Mouse (Mus musculus) frontal cortex, postnatal 14 days (tissue): Measurements from ENCODE around the gene Eps8l2.
A peak's percentile ranks its signal among the peaks of the same experiment; 100 is the strongest.
"Not testable (repeated sequence)": the region's sequence is repeated elsewhere in the genome, so short reads cannot be mapped to it uniquely, and the experiment has no call there.

Experiments used
- DNase-seq, 2 experiments: peaks; one replicate each; pipeline ENCODE4 v3.0.0; 2022; ENCODE audit warnings: low spot score in 2 of 2

Eps8l2 gene

DNA sequence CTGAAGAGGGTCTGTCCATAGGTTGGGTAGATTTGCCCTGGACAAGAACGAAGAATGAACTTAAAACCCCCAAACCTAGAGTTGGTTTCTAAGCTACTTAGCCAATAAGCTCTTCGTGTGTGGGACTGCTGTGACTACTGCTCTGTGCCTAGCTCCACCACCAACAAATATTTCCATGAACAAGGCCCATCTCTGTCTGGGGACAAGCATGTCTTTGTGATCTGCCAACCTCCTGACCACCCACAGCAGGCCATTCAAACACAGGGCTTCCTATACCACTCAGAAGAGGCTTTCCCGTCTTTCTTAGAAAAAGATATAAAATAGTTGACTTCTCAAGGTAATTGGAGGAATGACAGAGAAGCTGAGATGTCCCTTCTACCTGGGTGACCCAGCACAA, 26.4 kb downstream of the Eps8l2 start:
- DNase-seq = no peak

DNA sequence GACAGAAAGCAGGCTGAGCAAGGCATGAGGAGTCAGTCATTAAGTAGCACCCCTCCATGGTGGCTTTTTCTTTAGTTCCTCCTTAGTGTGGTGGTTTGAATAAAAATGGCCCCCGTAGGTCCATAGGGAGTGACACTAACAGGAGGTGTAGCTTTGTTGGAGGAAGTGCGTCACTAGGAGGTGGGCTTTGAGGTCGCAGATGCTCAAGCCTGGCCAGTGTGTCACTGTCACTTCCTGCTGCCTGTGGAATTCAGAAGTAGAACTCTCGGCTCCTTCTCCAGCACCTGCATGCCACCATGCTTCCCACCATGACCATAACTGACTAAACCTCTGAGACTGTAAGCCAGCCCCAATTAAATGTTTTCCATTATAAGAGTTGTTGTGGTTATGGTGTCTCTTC, 28.7 kb downstream of the Eps8l2 start:
- no peak for DNase-seq

- DNase-seq = no peak
Observed at GRCm38 (mm10) chr7:141369918-141370317, 31.2 kb downstream of the Eps8l2 start.

GRCm38 (mm10) chr7:141371942-141372595, 33.4 kb downstream of the Eps8l2 start:
- DNase-seq = no peak

- no peak for DNase-seq
Observed at GRCm38 (mm10) chr7:141373611-141374010, 34.9 kb downstream of the Eps8l2 start.

DNA sequence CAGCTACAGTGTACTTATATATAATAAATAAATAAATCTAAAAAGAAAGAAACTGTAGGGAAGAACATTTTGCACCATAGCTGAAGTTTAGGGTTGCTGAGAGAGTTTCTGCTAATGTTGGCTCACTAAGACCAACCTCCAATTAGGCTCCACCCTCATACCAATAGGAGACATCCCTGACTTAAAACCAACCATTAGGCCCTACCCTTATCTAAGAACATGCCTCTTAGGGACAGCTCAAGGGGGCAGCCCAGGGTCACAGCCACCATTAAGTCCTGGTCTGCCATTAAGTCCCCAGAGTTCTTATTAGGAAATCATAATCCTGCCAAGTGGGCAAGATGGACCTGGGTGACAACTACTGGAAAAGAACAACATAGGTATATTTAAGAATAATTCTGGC, 35.7 kb downstream of the Eps8l2 start:
- no peak for DNase-seq

DNA sequence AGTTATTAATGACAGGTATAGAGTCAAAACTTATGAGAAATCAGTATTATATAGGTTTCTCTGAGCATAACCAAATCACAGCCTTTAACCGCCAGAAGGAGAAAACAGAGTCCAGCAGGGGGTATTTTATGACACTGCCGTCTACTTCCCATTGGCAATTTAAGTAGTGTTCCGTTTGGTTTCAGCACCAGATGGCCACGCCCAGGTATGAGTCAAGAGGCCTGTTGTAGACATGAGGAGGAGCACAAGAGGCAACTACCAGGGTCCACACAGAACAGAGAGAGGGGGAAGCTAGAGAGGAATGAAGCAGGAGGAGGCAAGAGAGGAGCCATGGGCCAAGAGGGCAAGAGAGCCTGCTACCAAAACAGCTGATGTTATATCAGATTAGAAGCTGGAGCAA, 40.9 kb downstream of the Eps8l2 start:
- DNase-seq = no peak

DNA sequence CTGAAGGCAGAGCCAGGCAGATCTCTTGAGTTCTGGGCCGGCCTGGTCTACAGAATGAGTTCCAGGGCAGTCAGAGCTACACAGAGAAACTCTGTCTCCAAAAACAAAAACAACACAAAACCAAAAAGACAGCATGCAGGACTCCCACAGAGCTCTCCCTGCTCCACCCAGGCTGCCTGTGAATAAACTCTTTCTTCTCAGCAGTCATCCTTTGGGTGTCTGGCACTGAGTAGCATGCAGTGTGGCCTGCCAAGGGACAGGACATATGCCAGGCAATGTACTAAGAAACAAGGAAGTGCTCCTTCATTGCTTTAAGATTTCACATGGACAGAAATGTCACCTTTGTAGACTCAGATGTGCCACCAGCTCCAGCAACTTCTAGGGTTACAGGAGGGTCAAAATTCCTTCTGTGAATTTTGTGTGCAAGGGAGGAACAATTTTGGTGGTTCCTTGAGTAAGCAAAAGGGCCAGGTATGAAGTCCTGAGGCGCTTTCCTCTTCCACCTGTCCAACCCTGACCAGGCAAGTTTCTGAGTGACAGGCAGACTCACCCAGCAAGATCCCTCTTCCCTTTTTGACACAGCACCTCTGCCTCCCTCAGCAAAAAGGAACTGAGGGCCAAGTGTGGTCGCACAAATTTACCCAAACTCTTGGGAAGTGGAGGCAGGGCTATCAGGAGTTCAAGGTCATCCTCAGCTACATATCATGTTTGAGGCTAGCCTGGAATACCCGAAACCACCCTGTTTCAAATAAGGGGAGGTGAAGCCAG, 42.6 kb downstream of the Eps8l2 start:
- DNase-seq = no peak

DNA sequence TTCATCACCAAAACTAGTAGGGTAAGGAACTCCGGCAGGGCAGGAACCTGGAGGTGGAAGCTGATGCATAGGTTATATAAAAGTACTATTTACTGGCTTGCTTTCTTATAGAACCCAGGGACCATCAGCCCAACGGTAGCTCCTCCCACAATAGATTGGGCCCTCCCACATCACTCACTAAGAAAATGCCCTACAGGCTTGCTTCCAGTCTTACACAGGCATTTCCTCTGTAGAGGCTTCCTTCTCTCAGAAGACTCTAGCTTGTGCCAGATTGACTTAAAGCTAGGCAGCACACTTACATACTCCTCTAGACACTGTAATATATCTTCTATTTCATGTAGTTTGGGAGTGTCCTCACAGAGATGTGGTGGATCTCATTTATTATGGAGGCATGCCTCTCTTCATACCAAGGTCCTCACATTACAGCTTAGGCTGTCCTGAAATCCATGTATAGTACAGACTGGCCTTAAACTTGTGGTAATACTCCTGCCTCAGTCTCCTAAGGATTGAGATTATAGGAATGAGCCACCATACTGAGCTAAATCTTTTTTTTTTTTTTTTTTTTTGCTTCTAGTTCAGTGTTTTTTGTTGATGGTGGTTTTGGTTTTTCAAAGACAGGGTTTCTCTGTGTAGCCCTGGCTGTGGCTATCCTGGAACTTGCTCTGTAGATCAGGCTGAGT, 49.3 kb downstream of the Eps8l2 start:
- DNase-seq = no peak

DNA sequence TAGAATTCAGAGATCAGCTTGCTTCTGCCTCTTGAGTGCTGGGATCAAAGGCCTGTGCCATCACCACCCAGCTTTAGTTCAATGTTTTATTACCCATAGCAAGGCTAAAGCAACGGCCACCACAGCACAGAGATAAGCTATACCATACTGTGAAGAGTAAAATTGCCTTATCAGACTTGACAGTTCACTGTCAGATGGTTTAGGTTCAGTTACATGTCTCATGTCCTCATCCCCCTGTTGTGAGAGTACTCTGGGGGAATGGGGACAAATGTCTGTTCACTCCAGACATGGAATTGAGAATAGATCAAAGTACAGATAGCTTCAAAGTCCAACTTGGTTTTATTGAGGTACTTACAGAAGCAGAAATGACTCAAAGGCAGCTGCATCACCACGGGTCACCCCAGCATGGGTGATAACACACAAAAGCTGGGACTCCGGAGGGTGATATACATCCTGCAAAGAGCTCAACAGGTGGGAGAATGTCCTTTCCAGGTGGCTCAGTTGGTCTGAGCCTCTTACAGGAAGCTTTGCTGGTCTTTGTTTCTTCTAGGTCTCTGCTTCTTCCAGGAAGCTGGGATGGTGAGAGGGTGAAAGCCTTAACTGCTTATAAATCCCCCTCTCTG, 49.9 kb downstream of the Eps8l2 start:
- DNase-seq = no peak

GRCm38 (mm10) chr7:141390326-141391259, 51.9 kb downstream of the Eps8l2 start:
- no peak for DNase-seq

DNA sequence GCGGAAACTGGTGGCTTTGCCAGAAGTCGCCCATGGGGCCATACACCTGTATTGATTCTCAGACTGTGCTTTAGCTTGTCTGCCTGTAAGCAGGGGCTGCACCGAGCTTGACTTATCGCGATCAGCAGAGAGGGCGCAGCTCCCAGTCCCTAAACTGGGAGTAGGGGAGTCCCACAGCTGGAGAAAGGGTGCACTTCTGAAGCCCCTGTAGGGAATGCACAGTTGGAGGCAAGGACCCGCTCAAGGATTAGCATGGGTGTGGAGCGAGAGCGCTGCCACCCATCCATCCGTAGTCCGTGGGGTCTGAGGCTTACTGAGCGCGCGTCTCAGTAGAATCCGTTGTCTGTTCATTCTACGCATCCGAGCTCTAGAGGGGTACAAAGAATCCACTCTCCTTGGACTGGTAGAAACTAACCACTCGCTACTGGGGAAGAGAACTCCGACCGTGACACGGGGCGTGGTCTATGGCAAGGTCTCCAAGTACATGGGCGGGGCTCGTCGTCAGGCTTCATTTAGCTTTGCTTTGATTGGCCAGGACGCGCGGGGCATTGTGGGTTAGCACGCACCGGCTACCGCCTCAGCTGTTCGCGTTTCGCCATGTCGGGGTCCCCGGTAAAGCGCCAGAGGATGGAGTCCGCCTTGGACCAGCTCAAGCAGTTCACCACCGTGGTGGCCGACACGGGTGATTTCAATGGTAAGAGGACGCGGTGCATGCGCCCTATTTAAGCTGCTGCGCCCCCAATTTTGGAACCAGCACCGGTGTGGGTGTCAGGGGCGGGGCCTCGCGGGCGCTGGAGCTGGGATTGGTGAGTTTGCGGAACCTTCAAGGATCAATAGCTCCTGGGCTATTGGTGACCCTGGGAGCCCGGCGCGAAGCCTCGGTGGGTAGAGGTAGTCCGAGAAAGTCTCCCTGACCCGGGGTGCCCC, 53.2 kb downstream of the Eps8l2 start, which contains the start of gene Taldo1:
Gene Taldo1 (plus strand): TSS at position 575 of the 927 bp plus-strand sequence.
- peak; percentile 88 to 95 for DNase-seq

DNA sequence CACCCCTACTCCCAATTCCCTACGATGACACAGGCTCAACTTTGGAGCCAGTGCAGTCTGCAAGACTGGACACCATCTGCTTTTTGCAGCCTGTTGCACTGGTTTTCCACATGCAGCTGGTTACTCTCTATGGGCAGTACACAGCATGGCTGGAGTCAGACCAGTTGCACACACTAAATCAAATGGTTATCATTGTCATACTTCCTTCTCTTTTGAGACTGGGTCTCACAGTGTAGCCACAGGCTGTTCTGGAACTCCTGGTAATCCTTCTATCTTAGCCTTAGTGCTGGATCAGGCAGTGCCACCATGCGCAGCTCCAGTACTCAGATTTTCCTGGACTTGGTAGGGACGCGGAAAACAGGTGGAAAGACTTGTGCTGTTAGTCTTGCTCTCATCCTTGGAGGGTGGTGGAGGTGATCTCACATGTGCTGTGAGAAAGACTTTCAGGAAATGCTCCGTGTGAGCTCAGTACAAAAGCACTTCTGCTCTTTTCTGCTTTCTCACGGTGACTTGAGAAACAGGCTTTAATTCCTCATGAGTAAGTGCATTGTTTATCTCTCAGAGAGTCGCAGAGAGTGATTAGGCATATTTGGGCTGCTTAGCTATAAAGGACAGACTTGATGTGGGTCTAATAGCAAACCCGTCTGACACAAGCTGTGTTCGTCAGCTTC, 54.0 kb downstream of the Eps8l2 start:
- no peak for DNase-seq

- no peak for DNase-seq
Observed at GRCm38 (mm10) chr7:141394158-141394557, 55.5 kb downstream of the Eps8l2 start.

DNA sequence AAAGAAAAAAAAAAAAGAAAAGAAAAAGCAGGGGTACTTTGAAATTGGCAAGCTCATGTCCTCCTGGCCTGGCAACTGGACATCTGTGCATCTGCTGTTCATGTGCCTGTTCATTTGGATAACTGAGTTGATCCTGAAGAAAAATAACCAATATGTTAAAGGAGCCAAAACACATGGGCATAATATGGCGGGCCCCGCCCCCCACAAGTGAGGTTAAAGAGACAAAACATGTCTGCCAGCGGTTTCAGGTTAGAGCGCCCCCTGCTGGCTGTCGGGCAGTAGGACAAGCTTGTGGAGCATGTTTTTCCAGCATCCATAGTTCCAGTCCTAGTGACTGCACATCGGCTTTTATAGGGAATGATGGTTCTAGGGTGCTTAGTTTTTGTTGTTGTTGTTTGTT, 56.1 kb downstream of the Eps8l2 start:
- peak in 1 of 2 experiments; percentile 48 for DNase-seq

DNA sequence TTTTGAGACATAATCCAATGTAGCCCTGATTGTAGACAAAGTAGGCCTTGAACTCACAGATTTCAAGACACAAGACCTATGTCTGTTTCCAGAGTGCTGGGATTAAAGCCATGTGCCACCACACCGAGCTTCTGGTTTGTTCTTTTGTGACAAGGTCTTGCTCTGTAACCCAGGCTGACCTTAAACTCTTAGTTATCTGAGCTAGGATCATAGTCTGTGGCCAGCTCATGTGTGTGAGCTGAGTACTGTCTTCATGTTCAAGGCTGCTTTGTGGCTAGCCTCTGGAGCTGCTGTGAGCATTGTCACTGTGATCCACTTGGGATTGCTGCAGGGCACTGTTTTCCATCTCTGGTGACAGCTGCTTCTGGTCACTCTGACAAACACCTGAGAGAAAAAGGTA, 56.7 kb downstream of the Eps8l2 start:
- DNase-seq = no peak

- no peak for DNase-seq
Observed at GRCm38 (mm10) chr7:141403305-141403704, 64.6 kb downstream of the Eps8l2 start.

- no peak for DNase-seq
Observed at GRCm38 (mm10) chr7:141405466-141405865, 66.8 kb downstream of the Eps8l2 start.

DNA sequence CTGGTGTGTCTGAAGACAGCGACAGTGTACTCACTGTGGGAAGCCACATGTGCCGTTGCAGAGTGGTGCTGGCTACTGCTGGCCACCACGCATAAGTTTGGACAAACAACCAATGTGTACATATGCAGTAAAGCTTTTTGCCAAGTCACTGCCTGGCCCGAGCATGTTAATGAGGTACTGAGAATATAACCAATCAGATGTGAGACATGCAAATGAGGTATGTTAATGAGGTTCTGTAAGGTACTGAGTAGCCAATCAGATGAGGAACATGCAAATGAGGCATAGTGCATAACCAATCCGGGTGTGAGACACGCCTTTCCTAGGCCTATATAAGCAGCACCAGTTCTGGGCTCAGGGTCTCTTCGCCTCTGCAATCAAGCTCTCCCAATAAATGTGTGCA, 69.0 kb downstream of the Eps8l2 start:
- not testable (repeated sequence) for DNase-seq
